Mouse (Mus musculus) embryonic facial prominence, embryonic 13.5 days (tissue): Measurements from ENCODE around the gene Casq1. TPM values are rescaled to one million over a fixed set of nuclear protein-coding genes. Genes with fewer than 3 reads are reported as not detected.

Source experiments
- ATAC-seq: fragments of 200-750 bp; cut with Nextera tagmentation; 2 replicates; pipeline ENCODE4 v1.8.0; 2017; ENCODE audit warnings: low read depth; ENCODE audit not compliant: insufficient number of reproducible peaks, insufficient read depth, low FRiP score, low TSS enrichment
- H3K27ac ChIP-seq: fragments of 300-500 bp; sonication (generic); 2 replicates; pipeline ENCODE4 v1.5.1; 2015; ENCODE audit warnings: moderate library complexity, mild to moderate bottlenecking, inconsistent platforms
- H3K27me3 ChIP-seq: fragments of 300-500 bp; sonication (generic); 2 replicates; pipeline ENCODE4 v1.6.1; 2015; ENCODE audit warnings: mild to moderate bottlenecking, inconsistent platforms
- H3K36me3 ChIP-seq: fragments of 300-500 bp; sonication (generic); 2 replicates; pipeline ENCODE4 v1.6.1; 2015; ENCODE audit warnings: mild to moderate bottlenecking, inconsistent platforms
- H3K4me1 ChIP-seq: fragments of 300-500 bp; sonication (generic); 2 replicates; pipeline ENCODE4 v1.6.1; 2015; ENCODE audit warnings: inconsistent platforms
- H3K4me2 ChIP-seq: fragments of 300-500 bp; sonication (generic); 2 replicates; pipeline ENCODE4 v1.6.1; 2015; ENCODE audit warnings: moderate library complexity, mild to moderate bottlenecking, inconsistent platforms
- H3K4me3 ChIP-seq: fragments of 300-500 bp; sonication (generic); 2 replicates; pipeline ENCODE4 v1.5.1; 2015; ENCODE audit warnings: mild to moderate bottlenecking, inconsistent platforms
- H3K9ac ChIP-seq: fragments of 300-500 bp; sonication (generic); 2 replicates; pipeline ENCODE4 v1.6.1; 2015; ENCODE audit warnings: mild to moderate bottlenecking, inconsistent platforms
- H3K9me3 ChIP-seq: fragments of 300-500 bp; sonication (generic); 2 replicates; pipeline ENCODE4 v1.6.1; 2016; ENCODE audit warnings: inconsistent platforms
- WGBS: fragments of 180-500 bp; shearing (Covaris S2); methylation state at CpG from one replicate; pipeline ENCODE4 v1.1.7; 2015; ENCODE audit warnings: mixed read lengths; 5-methylcytosine and 5-hydroxymethylcytosine counted together
- polyA plus RNA-seq: library from polyadenylated mRNA; unstranded; fragments of >200 nt; fragmentation: Nextera tagmentation; extraction: Ambion mirVana; gene quantifications from 2 replicates; pipeline ENCODE4 v1.2.1, GENCODE M21; 2015

Casq1 gene
- polyA plus RNA-seq, 1 experiment from 2014 or later: 2.1 TPM

GRCm38 (mm10) chr1:172173181-172173580 is 46.5 kb downstream of the Casq1 start:
- peaks cover 91% of the 10 kb centered on the region for H3K36me3 ChIP-seq
- no peak for ATAC-seq
- no peaks in the 10 kb centered on the region for H3K27me3 ChIP-seq
- H3K4me3 ChIP-seq: no peak overlapping the region
- H3K4me1 ChIP-seq: no peaks in the 10 kb centered on the region
- H3K9me3 ChIP-seq: no peaks in the 10 kb centered on the region
- H3K9ac ChIP-seq: no peak overlapping the region
- 82% methylated on average over 5 of the region's 5 CpGs for WGBS
- no peak overlapping the region for H3K4me2 ChIP-seq
- H3K27ac ChIP-seq: no peak overlapping the region

GRCm38 (mm10) chr1:172172381-172172780 is 47.3 kb downstream of the Casq1 start:
- H3K4me2 ChIP-seq: no peak overlapping the region
- H3K4me3 ChIP-seq: no peak overlapping the region
- H3K27ac ChIP-seq: no peak overlapping the region
- peaks cover 91% of the 10 kb centered on the region for H3K36me3 ChIP-seq
- 94% methylated on average over 21 of the region's 21 CpGs for WGBS
- no peak for ATAC-seq
- H3K9ac ChIP-seq: no peak overlapping the region
- no peaks in the 10 kb centered on the region for H3K27me3 ChIP-seq
- no peaks in the 10 kb centered on the region for H3K9me3 ChIP-seq
- no peaks in the 10 kb centered on the region for H3K4me1 ChIP-seq

GRCm38 (mm10) chr1:172169809-172170208 is 49.9 kb downstream of the Casq1 start:
- WGBS: 92% methylated on average over 5 of the region's 5 CpGs
- H3K27me3 ChIP-seq: no peaks in the 10 kb centered on the region
- no peak overlapping the region for H3K4me3 ChIP-seq
- H3K4me1 ChIP-seq: no peaks in the 10 kb centered on the region
- no peak overlapping the region for H3K9ac ChIP-seq
- H3K9me3 ChIP-seq: no peaks in the 10 kb centered on the region
- H3K36me3 ChIP-seq: peaks cover 94% of the 10 kb centered on the region
- no peak for ATAC-seq
- H3K4me2 ChIP-seq: no peak overlapping the region
- no peak overlapping the region for H3K27ac ChIP-seq

GRCm38 (mm10) chr1:172167911-172168310 is 51.8 kb downstream of the Casq1 start:
- ATAC-seq: no peak
- 87% methylated on average over 5 of the region's 5 CpGs for WGBS
- no peak overlapping the region for H3K9ac ChIP-seq
- peaks cover 75% of the 10 kb centered on the region for H3K36me3 ChIP-seq
- no peak overlapping the region for H3K4me3 ChIP-seq
- H3K4me2 ChIP-seq: no peak overlapping the region
- no peak overlapping the region for H3K27ac ChIP-seq
- no peaks in the 10 kb centered on the region for H3K4me1 ChIP-seq
- no peaks in the 10 kb centered on the region for H3K27me3 ChIP-seq
- no peaks in the 10 kb centered on the region for H3K9me3 ChIP-seq

- peaks cover 29% of the 10 kb centered on the region for H3K36me3 ChIP-seq
- 66% methylated on average over 6 of the region's 6 CpGs for WGBS
Measured at GRCm38 (mm10) chr1:172162959-172163358, 56.7 kb downstream of the Casq1 start.

GRCm38 (mm10) chr1:172162009-172162408 is 57.7 kb downstream of the Casq1 start:
- H3K27ac ChIP-seq: no peak overlapping the region
- peaks cover 20% of the 10 kb centered on the region for H3K36me3 ChIP-seq
- no peaks in the 10 kb centered on the region for H3K9me3 ChIP-seq
- no peak overlapping the region for H3K9ac ChIP-seq
- no peak overlapping the region for H3K4me2 ChIP-seq
- no peaks in the 10 kb centered on the region for H3K4me1 ChIP-seq
- no peak for ATAC-seq
- H3K4me3 ChIP-seq: no peak overlapping the region
- WGBS: 90% methylated on average over 1 of the region's 1 CpGs
- no peaks in the 10 kb centered on the region for H3K27me3 ChIP-seq

More at GRCm38 (mm10) chr1:172162959-172163358, 56.7 kb downstream of the Casq1 start:
- H3K4me1 ChIP-seq: no peaks in the 10 kb centered on the region
- H3K4me2 ChIP-seq: no peak overlapping the region
- H3K27ac ChIP-seq: no peak overlapping the region
- H3K27me3 ChIP-seq: no peaks in the 10 kb centered on the region
- H3K4me3 ChIP-seq: no peak overlapping the region
- no peak for ATAC-seq
- H3K9ac ChIP-seq: no peak overlapping the region
- H3K9me3 ChIP-seq: no peaks in the 10 kb centered on the region

GRCm38 (mm10) chr1:172160508-172160907 is 59.2 kb downstream of the Casq1 start:
- Histone ChIP-seq H3K4me3 (no peak overlapping the region), H3K4me2 (no peak overlapping the region), H3K27me3 (no peaks in the 10 kb centered on the region), H3K9ac (no peak overlapping the region), H3K9me3 (no peaks in the 10 kb centered on the region), H3K4me1 (no peaks in the 10 kb centered on the region), H3K36me3 (peaks cover 18% of the 10 kb centered on the region), H3K27ac (no peak overlapping the region)
- ATAC-seq: no peak

- Histone ChIP-seq H3K9me3 (no peaks in the 10 kb centered on the region), H3K9ac (no peak overlapping the region), H3K36me3 (peaks cover 19% of the 10 kb centered on the region), H3K27ac (no peak overlapping the region), H3K27me3 (no peaks in the 10 kb centered on the region), H3K4me3 (no peak overlapping the region), H3K4me2 (no peak overlapping the region), H3K4me1 (no peaks in the 10 kb centered on the region)
- 63% methylated on average over 4 of the region's 4 CpGs for WGBS
- ATAC-seq: no peak
Measured at GRCm38 (mm10) chr1:172159970-172160369, 59.7 kb downstream of the Casq1 start.

Other genes starting within 250 kb of the Casq1 start
- gene Vangl2, start 191.4 kb downstream of the Casq1 start, polyA plus RNA-seq: 22.1 and 25.2 TPM in 2 replicates
- gene Nhlh1, start 162.3 kb downstream of the Casq1 start, polyA plus RNA-seq: 0.66 and 1.5 TPM in 2 replicates
- gene Copa, start 137.3 kb downstream of the Casq1 start, polyA plus RNA-seq: 216 and 239 TPM in 2 replicates
- 103 and 106 TPM in 2 replicates for gene Ncstn, start 137.1 kb downstream of the Casq1 start, polyA plus RNA-seq
- 133 and 152 TPM in 2 replicates for gene Pex19, start 93.1 kb downstream of the Casq1 start, polyA plus RNA-seq
- gene Dcaf8, start 71.8 kb downstream of the Casq1 start, polyA plus RNA-seq: 150 and 153 TPM in 2 replicates
- 79.3 and 83.7 TPM in 2 replicates for gene Pea15a, start 13.1 kb downstream of the Casq1 start, polyA plus RNA-seq
- gene Atp1a4, start 38.5 kb upstream of the Casq1 start, polyA plus RNA-seq: not detected in 2 replicates
- 46.9 and 49.8 TPM in 2 replicates for gene Igsf8, start 41.8 kb upstream of the Casq1 start, polyA plus RNA-seq
- 1.9 and 2.5 TPM in 2 replicates for gene Atp1a2, start 78.2 kb upstream of the Casq1 start, polyA plus RNA-seq
- 0.07 TPM in 1 of 2 replicates, not detected in the other for gene Kcnj9, start 109.5 kb upstream of the Casq1 start, polyA plus RNA-seq
- gene Kcnj10, start 121.3 kb upstream of the Casq1 start, polyA plus RNA-seq: 0.06 TPM in 2 replicates
- gene Pigm, start 156.7 kb upstream of the Casq1 start, polyA plus RNA-seq: 6.6 and 7.3 TPM in 2 replicates